Mouse (Mus musculus) kidney, postnatal 4 days (tissue): ENCODE measurements at regions not wholly inside any gene's neighbourhood (a gene's known extent, or its start where the extent isn't known, plus 50 kb on each side); places are given as distances from the start of the nearest gene placed in this dataset.

Source experiments
- DNase-seq, 2 experiments: peaks; one replicate each; pipeline ENCODE4 v3.0.0; 2021; ENCODE audit warnings: mixed read lengths in 2 of 2

GRCm38 (mm10) chr7:34587239-34587638, 69.3 kb downstream of the Kctd15 start:
- no peak for DNase-seq

- DNase-seq = no peak
Observed at GRCm38 (mm10) chr7:34585312-34585865, 71.1 kb downstream of the Kctd15 start.

GRCm38 (mm10) chr7:34584870-34585269, 71.7 kb downstream of the Kctd15 start:
- DNase-seq = no peak

- no peak for DNase-seq
Observed at GRCm38 (mm10) chr7:34580866-34581265, 75.7 kb downstream of the Kctd15 start.

- DNase-seq = peak; percentile 67 to 79
Observed at GRCm38 (mm10) chr7:34571295-34571694, 85.2 kb downstream of the Kctd15 start.

- peak; percentile 81 to 90 for DNase-seq
Observed at GRCm38 (mm10) chr7:34570114-34571065, 86.1 kb downstream of the Kctd15 start.

- DNase-seq = no peak
Observed at GRCm38 (mm10) chr7:34569747-34570113, 86.8 kb downstream of the Kctd15 start.

GRCm38 (mm10) chr7:34567575-34567974, 89.0 kb downstream of the Kctd15 start:
- no peak for DNase-seq

- no peak for DNase-seq
Observed at GRCm38 (mm10) chr7:34562160-34562559, 94.4 kb downstream of the Kctd15 start.

- no peak for DNase-seq
Observed at GRCm38 (mm10) chr7:34558615-34559343, 97.8 kb downstream of the Kctd15 start.

GRCm38 (mm10) chr7:34555196-34555595, 101.3 kb downstream of the Kctd15 start:
- DNase-seq = peak; percentile 12 to 29

GRCm38 (mm10) chr7:34546609-34547316, 109.8 kb downstream of the Kctd15 start:
- DNase-seq = peak; percentile 16 to 37

GRCm38 (mm10) chr7:34545906-34546305, 110.6 kb downstream of the Kctd15 start:
- DNase-seq = no peak

- peak; percentile 41 to 43 for DNase-seq
Observed at GRCm38 (mm10) chr7:34541906-34542305, 114.6 kb downstream of the Kctd15 start.

- DNase-seq = no peak
Observed at GRCm38 (mm10) chr7:34541000-34541399, 115.5 kb downstream of the Kctd15 start.

GRCm38 (mm10) chr7:34539856-34540255, 116.7 kb downstream of the Kctd15 start:
- no peak for DNase-seq

- no peak for DNase-seq
Observed at GRCm38 (mm10) chr7:34538310-34539055, 118.0 kb downstream of the Kctd15 start.

GRCm38 (mm10) chr7:34537122-34537521, 119.4 kb downstream of the Kctd15 start:
- DNase-seq = no peak

GRCm38 (mm10) chr7:34534241-34534640, 122.3 kb downstream of the Kctd15 start:
- DNase-seq = no peak

- DNase-seq = no peak
Observed at GRCm38 (mm10) chr7:34531639-34532038, 124.9 kb downstream of the Kctd15 start.

GRCm38 (mm10) chr7:34507858-34508257, 114.7 kb upstream of the Lsm14a start:
- DNase-seq = peak; percentile 28 to 43

- no peak for DNase-seq
Observed at GRCm38 (mm10) chr7:34506816-34507215, 113.7 kb upstream of the Lsm14a start.
